Mouse (Mus musculus) ES-CJ7 (cell line): ENCODE results near the gene St8sia4.

ENCODE experiments used
- DNase-seq: peaks from one replicate; pipeline ENCODE4 v3.0.0; 2011; ENCODE audit warnings: low read depth, low spot score

The St8sia4 gene

DNA sequence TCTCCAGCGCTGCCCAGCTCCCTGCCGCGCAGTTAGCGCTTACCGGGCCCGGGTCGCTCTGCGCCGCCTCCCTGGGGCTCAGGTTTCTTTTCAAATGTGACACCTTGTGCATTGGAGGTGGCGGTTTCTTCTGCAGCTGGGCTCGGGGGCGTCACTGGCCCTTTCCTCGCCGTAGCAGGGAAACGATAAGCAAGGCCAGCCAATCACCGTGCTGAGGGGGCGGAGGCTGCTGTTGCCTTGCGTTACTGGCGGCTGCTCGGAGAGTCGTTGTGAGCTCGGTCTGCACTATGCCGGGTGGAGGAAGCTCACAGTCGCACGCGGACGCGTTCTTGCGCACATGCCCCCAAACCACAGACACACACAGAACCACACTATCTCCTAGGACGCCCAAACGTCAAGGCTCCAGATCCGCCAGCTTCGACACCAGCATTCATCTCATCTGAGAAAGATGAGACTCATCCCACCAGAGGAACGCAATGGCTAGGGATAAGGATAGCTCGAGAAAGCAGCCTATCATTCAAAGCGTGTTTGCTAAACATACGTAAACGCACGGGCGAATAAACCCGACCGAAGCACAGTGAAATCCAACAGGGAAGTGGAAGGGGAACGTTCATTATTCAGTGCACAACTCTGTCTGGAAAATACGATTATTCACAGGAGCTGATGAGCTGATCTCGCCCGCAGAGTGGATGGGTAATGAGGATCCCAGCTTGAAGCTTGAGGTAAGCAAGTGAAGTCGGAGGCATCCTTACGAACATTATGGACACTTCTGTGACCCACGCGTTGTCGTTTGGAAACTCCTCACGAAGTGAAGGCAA, at the start of gene St8sia4:
TSS of gene St8sia4 (minus strand) at position 137 of the 818 bp plus-strand sequence.
- DNase-seq, result peak; percentile 87

DNA sequence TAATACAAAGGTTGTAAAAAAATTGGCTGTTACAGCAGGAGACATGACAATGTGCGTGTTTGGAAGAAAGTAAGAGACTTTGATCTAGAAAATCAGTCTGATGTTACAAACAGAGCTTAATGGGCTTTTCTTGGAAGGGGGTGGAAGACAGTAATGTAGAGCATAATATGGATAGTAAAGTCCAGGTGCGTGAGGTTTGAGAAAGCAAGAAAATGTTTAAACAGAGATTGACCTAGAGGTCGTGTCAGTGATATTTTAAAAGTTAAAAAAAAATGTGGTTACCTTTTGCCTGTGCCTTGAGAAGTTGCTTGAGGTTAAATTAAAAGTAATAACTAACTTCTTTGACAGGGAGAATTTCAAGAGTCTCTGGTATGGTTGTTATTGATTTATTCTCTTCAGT, 41.8 kb upstream of the St8sia4 start:
- no peak for DNase-seq

DNA sequence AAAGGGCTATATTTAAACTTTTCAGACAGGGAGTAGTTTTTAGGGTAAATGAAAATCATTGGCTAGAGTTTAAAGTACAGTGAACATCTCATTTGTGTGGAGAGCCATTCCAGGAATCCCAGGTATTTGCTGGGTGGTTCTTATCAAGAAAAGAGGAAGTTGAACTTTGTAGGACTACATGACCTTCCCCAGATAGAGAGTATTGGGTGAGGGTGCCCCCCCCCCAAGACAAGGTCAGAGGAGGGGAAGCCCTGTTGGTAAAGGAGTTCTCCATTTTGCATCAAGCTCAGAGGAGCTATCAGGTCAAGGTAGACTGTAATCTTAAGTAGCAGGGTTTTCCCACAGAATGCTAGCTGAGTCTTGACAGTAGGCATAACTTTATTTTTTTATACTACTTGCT, 32.5 kb upstream of the St8sia4 start:
- DNase-seq, result peak; percentile 46

DNA sequence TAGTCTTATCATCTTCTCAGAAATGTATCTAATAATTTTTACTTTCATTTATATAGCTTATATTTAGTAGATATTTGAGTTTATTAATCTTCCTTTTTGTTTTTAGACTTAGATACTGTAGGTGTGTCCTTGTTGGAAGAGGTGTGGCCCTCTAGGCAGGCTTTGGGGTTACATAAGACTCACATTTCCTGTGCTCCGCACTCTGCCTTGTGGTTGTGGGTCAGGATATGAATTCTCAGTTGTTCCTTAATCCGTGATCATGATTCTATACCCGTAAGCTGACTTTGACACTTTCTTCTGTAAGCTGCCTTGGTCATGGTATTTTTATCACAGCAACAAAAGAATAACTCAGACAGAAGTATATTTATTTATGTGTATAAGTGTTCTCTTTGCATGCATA, 6.7 kb upstream of the St8sia4 start:
- no peak for DNase-seq

DNA sequence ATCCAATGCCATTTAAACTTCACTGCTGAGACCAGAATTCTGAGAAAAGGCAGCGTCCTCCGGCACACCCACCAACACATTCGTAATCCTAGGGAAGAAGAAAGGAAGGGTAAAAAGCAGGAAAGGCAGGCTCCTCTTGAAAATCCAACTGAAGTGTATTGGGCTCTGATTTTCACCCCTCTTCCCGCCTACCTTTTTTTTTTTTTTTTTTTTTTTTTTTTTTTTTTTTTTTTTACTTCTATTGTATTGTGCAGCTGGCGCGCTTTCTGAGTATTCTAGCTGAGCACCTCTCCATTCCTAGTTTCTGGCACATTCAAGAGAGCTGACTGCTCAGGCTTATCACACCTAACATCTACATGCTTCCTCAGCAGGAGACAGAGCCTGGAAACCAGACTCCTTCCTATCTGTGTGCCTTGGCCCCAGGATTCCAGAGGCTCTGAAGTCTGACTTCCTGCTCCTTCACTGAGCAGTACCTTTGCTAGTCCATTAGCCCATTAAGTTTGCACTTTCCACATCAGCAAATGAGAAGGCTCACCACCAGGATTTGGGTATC, 958 bp upstream of the St8sia4 start:
- peak; percentile 14 for DNase-seq

DNA sequence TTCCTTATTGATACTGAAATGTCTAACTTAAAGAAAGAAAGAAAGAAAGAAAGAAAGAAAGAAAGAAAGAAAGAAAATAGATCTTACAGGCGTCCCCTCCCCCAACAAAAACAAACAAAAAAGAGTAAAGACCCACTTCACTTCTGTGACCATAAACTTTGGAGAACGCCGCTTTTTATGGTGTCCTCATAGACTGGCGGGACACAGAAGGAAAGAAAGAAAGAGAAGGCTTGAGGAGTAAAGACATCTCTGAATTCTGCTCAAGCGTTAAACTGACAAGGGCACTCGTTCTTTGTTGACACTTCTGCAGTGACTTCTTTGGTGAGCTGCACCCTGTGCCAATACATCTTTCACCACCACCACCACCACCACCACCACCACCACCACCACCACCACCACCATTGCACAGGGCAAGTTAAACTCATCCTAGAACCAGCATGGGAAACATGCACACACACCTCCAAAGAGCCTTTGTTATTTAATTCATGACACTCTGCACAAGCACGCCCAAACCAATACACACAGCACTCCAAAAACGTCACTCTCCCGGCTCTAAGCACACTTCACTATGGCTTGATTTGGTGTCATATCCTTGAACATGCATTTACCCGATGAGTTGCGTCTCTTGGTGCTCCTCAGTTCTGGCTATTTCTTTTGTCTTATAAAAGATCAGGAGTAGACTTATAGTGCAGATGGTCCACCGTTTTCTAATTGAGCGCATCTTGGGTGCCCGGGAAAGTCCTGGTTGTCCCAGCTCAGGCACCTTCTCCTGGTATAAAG, 640 bp downstream of the St8sia4 start:
- peak; percentile 38 for DNase-seq

DNA sequence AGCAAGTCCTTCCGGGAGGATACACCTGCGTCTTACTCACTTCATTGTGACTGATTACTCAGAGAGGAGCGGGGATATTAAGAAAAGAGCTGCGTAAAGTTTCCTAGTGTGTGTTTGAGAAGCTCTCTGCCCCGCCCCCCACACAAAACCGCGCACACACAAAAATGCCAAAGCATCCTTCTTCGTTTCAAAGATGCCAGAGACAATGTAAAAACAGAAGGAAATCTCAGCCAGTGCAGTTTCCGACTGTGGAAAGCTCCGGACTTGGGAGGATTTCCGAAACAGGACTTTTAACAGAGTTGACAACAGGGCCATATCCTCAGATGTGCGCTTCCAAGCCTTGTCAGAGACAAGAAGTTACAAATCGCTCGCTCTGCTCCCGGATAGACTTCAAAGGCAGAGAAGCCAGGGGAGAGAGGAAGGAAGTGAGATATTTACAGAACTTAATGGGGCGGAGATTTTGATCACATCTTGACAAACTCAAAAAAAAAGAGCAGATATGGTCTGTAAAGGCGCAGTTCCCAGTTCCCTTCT, 1.4 kb downstream of the St8sia4 start:
- no peak for DNase-seq

DNA sequence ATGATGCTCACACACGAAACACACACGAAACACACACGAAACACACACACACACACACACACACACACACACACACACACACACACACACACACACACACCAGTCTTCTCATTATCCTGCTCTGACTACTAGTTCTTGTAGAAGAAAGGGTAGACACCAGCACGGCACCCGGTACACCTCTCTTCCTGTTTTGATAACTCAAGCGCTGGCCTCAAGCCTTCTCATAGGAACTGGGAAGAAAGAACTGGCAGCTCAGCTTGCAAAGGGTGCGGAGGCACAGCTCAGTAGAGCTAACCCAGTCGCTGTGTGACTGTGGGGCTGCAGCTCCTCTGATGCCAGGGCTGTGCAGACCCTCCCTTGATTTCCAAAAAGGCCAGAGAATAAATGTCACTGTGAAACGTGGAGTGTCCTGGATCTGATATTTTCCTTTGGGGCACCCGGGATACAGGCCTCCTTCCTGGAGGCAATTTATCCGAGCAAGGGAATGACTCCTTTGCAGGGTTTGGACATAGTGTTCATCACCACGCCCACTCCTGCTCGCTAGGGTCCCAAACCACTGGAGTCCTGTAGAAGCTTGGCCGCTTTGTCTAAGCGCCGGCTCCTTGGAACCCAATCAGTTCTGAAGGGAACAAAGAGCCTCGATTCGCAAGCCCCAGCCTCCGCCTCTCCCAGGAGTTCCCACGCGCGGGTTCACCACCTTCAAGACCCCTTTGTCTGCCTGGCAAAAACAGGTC, 2.2 kb downstream of the St8sia4 start:
- peak; percentile 17 for DNase-seq

DNA sequence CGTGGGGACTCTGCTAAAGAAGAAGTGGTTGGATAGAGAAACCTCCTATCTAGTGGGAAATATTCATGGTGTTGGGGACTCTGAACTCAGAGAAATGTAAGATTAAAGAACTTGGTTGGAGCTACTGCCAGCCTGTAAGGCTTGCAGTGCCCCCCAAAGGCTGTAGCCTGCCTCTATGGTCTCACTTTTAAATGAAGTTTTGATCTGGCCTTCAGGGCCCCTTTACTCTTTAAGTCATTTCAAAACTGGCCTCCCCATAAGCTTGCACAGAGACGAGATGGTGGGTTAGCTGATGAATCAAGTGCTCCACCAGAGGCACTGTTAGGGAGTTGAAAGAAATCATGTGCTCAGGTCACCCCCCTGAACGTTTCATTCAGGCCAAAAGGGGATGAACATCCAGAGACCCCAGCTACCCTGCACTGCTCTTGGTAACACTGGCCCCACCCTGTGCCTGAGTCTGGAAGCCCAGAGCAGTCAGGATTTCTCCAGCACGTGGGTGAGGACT, 3.0 kb downstream of the St8sia4 start:
- DNase-seq, result peak; percentile 12

DNA sequence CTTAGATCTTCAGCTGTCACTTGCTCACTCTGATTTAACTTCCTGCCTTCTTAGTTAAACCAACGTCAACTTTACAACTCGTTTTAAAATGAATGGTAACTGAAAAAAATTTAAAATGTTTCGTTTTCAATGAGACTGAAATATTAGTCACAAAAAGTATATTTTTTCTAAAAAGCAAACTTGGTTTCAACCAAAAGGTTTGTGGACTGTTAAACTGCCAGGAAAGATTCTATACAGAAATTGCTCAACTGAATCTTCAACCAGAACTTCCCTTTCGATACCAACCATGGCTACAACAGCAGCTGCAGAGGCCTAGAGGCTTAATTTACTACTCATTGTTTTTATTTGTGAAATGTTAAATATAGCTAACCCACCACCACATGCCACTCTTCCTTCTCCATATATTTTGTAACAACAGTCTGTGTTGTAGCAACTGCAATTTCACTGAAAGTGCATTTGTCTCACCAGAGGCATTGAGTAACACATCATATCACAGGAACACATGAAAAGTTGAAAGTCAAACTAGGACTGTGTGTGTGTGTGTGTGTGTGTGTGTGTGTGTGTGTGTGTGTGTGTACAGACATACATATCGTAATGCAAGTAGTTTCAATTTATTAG, 10.2 kb downstream of the St8sia4 start:
- DNase-seq, result no peak

DNA sequence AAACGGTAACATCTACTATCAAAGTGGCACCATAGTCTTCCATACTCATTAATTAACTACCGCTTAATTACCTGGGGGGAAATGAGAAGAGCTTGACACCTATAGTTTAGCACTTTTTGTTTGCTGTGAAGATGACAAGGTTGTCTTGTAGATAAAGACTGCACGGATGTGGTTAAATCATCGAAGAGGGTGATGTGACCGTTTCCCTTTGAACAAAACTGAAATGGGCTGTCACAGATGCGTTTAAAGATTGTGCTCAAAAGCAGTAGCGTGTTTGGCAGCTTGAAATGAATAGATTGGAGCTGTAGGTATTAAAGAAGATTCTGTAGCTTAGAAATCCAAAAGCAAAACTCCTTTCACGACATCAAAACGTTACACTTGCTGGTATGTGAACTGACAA, 11.8 kb downstream of the St8sia4 start:
- no peak for DNase-seq

DNA sequence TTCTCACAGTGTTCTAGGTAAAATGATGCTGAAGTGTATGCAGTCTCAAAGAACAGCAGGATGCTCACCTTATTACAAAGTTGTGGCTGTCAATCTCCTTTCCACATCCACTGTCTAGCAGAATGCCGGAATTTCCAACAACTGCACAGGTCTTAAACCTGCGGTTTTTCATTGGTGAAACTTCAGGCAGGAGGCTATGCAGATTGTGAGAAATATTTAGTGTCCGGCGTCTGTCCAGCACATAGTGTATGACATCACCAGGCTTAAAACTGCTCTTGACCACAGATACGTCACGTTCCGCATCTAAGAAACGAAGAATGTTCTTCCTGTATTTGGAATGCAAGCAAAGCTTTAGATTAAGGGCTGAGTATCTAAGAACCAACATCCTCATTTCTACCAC, 13.9 kb downstream of the St8sia4 start:
- no peak for DNase-seq

DNA sequence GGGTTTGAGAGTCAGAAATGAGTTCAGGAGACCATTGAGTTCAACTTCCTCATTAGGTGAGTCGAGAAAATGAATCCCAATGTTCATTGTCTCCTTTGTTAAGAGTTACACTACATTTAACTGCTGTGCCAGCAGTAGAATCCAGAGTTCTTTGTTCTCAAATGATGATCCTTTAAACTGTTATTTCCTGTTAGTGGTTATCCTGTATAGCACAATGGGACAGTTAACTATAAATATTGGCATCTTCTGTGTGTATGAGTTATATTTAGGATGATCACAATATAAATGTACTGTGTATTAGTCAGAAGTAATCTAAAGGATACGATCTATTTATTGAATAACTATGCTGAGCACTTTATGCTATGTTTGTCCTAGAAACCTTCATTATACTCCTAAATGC, 23.1 kb downstream of the St8sia4 start:
- DNase-seq, result no peak

DNA sequence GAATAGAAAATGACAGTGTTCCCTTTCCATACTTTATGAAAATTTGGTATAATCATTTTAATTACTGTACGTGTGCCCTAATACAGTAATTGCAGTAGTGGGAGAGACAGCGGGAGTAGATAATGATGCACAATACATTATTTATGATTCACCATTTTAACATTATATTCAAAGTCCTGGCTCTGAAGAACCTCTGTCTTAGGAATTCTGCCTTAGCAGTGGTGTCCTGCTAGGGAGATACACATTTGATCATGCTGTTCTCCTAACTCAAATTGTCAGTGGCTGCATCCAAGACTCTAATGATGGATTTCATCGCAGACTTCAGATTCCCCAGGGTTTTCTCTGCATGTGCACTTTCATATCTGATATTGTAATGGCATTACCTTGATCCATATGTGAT, 28.4 kb downstream of the St8sia4 start:
- no peak for DNase-seq

DNA sequence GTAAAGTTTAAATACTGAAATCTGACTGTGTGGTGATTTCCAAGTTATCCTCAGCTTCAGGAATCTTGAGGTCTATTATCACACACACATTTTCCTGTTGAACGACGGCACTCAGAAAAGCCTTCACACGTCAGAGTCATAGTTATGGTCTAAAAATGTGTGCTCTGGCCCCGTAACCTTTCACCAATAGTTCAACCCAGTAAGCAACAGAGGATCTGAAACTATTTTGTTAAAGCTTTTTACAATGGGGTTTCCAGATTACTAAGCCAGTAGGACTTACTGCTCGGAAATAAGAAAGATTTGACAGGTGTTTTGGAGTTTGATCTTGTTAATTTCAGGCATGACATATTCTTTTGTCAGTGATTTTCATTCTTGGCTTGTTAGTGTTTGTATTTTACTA, 43.0 kb downstream of the St8sia4 start:
- DNase-seq, result no peak

DNA sequence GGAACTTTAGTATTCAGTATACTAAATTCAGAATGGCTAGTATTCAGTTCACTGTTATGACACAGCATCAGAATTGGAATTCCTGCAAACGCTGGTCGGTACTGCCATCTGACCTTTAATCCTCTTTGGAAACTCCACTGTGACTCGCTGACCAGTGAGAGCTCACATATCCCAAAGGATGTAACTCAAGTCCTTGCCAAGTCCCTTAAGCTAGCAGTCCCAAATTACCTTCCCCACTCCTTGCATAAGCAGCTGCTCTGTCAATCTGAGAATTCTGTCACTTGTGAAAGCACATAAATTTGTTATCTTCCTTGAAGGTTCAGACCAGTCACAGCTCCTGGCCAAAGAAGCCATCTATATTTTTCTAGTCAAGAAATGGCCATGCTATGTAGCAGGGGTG, 48.7 kb downstream of the St8sia4 start:
- DNase-seq, result no peak

DNA sequence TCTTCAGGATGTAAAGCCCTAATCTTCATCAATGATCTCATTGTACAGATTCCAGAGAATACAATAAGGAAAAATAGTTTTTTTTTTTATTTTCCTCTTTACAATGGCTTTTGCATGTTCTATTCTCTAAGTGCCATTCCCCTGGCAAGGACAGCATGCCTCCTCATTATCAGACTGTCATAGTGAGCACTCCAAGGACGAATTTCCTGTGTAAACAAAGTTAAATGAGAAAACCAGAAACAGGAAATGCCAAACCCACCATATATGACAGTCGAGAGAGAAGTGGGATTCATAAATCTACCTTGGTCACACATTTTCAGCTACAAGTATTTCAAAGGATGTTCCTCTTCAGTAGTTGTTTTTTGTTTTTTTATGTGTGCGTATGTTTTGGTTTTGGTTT, 49.2 kb downstream of the St8sia4 start:
- DNase-seq, result no peak

DNA sequence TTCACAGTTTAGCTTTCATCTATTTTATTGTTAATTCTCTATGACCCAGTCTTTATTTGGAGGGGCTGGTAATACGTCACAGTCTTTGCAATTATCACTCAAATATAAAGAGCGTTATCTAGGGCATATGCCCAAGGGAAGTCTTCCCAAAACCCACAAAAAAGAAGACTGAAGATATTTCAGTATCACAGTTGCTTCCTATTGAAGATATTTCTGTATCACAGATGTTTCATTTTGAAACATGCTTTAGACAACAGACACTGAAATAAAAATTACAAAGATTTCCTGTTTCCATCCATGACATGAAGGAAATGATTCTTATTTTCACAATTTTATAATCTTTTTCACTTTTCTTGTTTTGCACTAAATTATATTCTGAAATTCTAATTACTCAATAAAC, 57.4 kb downstream of the St8sia4 start:
- DNase-seq, result no peak

DNA sequence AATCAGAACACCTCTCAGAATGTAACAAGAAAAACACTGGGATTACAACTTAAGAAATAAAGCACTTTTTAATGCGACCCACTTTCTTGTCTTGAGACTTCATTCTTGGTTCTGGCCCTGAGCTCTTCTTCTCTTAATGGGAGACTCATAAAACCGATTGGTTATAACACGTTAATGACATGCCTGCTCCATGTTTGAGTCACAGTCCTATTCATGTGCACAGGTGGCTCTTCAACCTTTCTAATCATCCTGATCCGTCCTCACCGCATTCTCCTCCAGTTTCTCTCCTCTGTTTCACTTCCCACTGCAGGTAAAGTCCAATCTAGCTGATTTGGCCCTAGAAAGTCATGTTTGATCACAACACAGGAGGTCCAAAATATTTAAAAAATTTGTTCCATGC, 58.3 kb downstream of the St8sia4 start:
- no peak for DNase-seq

DNA sequence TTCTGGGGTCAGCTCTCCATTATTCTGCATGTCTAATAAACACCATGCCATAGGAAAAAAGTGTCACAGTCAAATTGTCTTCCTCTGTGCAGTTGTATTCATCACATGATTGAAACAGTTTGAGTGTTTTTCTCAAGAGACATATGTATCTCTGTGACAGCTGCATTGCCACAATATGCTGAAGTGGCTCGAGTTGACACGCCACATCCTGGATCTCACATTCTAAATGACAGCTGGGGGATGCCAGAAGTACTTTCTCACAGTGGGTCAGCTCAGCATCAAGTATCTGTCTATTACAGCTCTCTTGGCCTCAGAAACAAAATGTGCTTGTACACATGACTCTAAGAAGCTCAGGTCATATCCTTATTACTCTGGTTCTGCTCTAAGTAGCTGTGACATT, 61.9 kb downstream of the St8sia4 start:
- no peak for DNase-seq

DNA sequence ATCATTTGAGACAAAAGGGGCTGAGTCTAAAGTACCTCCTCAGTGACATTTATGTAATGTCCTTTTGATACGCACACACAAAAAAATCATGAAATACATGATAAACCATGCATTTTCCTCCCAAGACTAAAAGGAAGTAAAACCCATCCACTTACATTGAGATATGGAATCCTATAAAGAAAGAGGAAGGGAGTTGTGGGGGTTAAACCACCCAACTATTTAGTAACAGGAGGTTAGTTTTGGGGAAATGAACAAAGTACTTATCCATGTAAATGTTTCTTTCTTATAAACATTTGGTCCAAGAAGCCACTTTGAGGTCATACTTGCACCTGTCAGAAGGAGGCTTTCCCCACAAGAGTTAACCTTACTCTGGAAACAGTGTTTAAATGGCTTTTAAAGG, 69.3 kb downstream of the St8sia4 start:
- DNase-seq, result no peak
